Mouse (Mus musculus) MEL (cell line): ENCODE data around the gene Rhoh. TPM values are rescaled to one million over a fixed set of nuclear protein-coding genes. Genes with fewer than 3 reads are reported as not detected.

ENCODE experiments used
- DNase-seq: peaks from one replicate; pipeline ENCODE4 v3.0.0; 2011; ENCODE audit warnings: low read depth, low spot score
- H3K27ac ChIP-seq: 2 replicates; pipeline ENCODE4 v1.5.1; 2012; ENCODE audit warnings: low read depth, mild to moderate bottlenecking, control low read depth, low read length, moderate library complexity; ENCODE audit not compliant: control insufficient read depth
- H3K27me3 ChIP-seq, 2 experiments: fragments of 150-350 bp in 1 of 2; sonication (generic) in 1 of 2; 2 replicates each; pipeline ENCODE4 v1.6.1; 2012; ENCODE audit warnings: low read length in 2 of 2, mild to moderate bottlenecking in 2 of 2, improper control_type of control experiment in 1 of 2, moderate library complexity in 1 of 2; ENCODE audit not compliant: insufficient read depth in 2 of 2, control insufficient read depth in 1 of 2
- H3K36me3 ChIP-seq, 2 experiments: 2 replicates each; pipeline ENCODE4 v1.6.1; 2012 to 2014; ENCODE audit warnings: low read length in 2 of 2, improper control_type of control experiment in 1 of 2, inconsistent platforms in 1 of 2, mild to moderate bottlenecking in 1 of 2; ENCODE audit not compliant: insufficient read depth in 2 of 2, control insufficient read depth in 1 of 2
- H3K4me1 ChIP-seq, 2 experiments: fragments of 150-350 bp in 1 of 2; sonication (generic) in 1 of 2; 2 replicates each; pipeline ENCODE4 v1.6.1; 2012; ENCODE audit warnings: low read length in 2 of 2, improper control_type of control experiment in 1 of 2, mild to moderate bottlenecking in 1 of 2; ENCODE audit not compliant: insufficient read depth in 2 of 2, control insufficient read depth in 1 of 2
- H3K4me3 ChIP-seq, 2 experiments: fragments of 150-350 bp in 1 of 2; sonication (generic) in 1 of 2; 2 replicates each; pipeline ENCODE4 v1.5.1; 2012; ENCODE audit warnings: low read depth in 2 of 2, low read length in 2 of 2, mild to moderate bottlenecking in 2 of 2, moderate library complexity in 2 of 2, control low read depth in 1 of 2, improper control_type of control experiment in 1 of 2; ENCODE audit not compliant: control insufficient read depth in 1 of 2, insufficient read depth in 1 of 2
- H3K79me2 ChIP-seq: 2 replicates; pipeline ENCODE4 v1.6.1; 2012; ENCODE audit warnings: mild to moderate bottlenecking, low read length, moderate library complexity; ENCODE audit not compliant: control insufficient read depth, poor library complexity, insufficient read depth
- H3K9ac ChIP-seq: 2 replicates; pipeline ENCODE4 v1.6.1; 2012; ENCODE audit warnings: low read depth, mild to moderate bottlenecking, control low read depth, low read length, moderate library complexity; ENCODE audit not compliant: control insufficient read depth, poor library complexity, severe bottlenecking
- H3K9me3 ChIP-seq: fragments of 150-350 bp; sonication (generic); replicated peaks from 2 replicates; pipeline ENCODE4 v1.6.1; 2012; ENCODE audit warnings: mild to moderate bottlenecking, low read length, improper control_type of control experiment, moderate library complexity; ENCODE audit not compliant: insufficient read depth
- BHLHE40 ChIP-seq: IDR thresholded peaks from 2 replicates; pipeline ENCODE4 v1.6.1; 2012; ENCODE audit warnings: low read depth, mild to moderate bottlenecking, inconsistent platforms, low read length, improper control_type of control experiment, borderline replicate concordance
- CHD1 ChIP-seq: IDR thresholded peaks from 2 replicates; pipeline ENCODE4 v1.6.1; 2012; ENCODE audit warnings: low read depth, mild to moderate bottlenecking, inconsistent platforms, low read length, improper control_type of control experiment
- ELF1 ChIP-seq: IDR thresholded peaks from 2 replicates; pipeline ENCODE4 v1.6.1; 2014; ENCODE audit warnings: low read depth, mild to moderate bottlenecking, inconsistent platforms, low read length, improper control_type of control experiment, moderate library complexity
- GABPA ChIP-seq: IDR thresholded peaks from 2 replicates; pipeline ENCODE4 v1.6.1; 2012; ENCODE audit warnings: low read depth, mild to moderate bottlenecking, inconsistent platforms, low read length, improper control_type of control experiment, moderate library complexity
- JUND ChIP-seq: IDR thresholded peaks from 2 replicates; pipeline ENCODE4 v1.6.1; 2011; ENCODE audit warnings: low read depth, mild to moderate bottlenecking, improper control_type of control experiment, low read length
- KAT2A ChIP-seq: conservative IDR thresholded peaks from 2 replicates; pipeline ENCODE4 v1.6.1; 2012; ENCODE audit warnings: low read depth, low read length, improper control_type of control experiment, inconsistent platforms
- MAX ChIP-seq: IDR thresholded peaks from 2 replicates; pipeline ENCODE4 v1.6.1; 2011; ENCODE audit warnings: low read length, improper control_type of control experiment
- MAZ ChIP-seq: IDR thresholded peaks from 2 replicates; pipeline ENCODE4 v1.6.1; 2012; ENCODE audit warnings: low read depth, mild to moderate bottlenecking, inconsistent platforms, low read length, improper control_type of control experiment
- MEF2A ChIP-seq: IDR thresholded peaks from 2 replicates; pipeline ENCODE4 v1.6.1; 2014; ENCODE audit warnings: low read depth, mild to moderate bottlenecking, inconsistent platforms, low read length, improper control_type of control experiment; ENCODE audit not compliant: poor library complexity, insufficient replicate concordance, severe bottlenecking; ENCODE audit errors: extremely low read depth
- MYB ChIP-seq: IDR thresholded peaks from 2 replicates; pipeline ENCODE4 v1.6.1; 2011; ENCODE audit warnings: mild to moderate bottlenecking, low read depth, low read length, improper control_type of control experiment
- NELFE ChIP-seq: IDR thresholded peaks from 2 replicates; pipeline ENCODE4 v1.6.1; 2011; ENCODE audit warnings: low read depth, low read length, improper control_type of control experiment
- POLR2A ChIP-seq, 2 experiments: IDR thresholded peaks; 2 replicates each; pipeline ENCODE4 v1.6.1; 2011 to 2012; ENCODE audit warnings: low read length in 2 of 2, mild to moderate bottlenecking in 2 of 2, control low read depth in 1 of 2, improper control_type of control experiment in 1 of 2, low read depth in 1 of 2, moderate library complexity in 1 of 2; ENCODE audit not compliant: control insufficient read depth in 1 of 2, insufficient read depth in 1 of 2, poor library complexity in 1 of 2
- RAD21 ChIP-seq: IDR thresholded peaks from 2 replicates; pipeline ENCODE4 v1.6.1; 2011; ENCODE audit warnings: mild to moderate bottlenecking, low read depth, low read length, improper control_type of control experiment
- RCOR1 ChIP-seq: IDR thresholded peaks from 2 replicates; pipeline ENCODE4 v1.6.1; 2012; ENCODE audit warnings: low read depth, mild to moderate bottlenecking, inconsistent platforms, low read length, improper control_type of control experiment
- SMC3 ChIP-seq: IDR thresholded peaks from 2 replicates; pipeline ENCODE4 v1.6.1; 2011; ENCODE audit warnings: low read depth, low read length, improper control_type of control experiment
- TAL1 ChIP-seq: IDR thresholded peaks from 2 replicates; pipeline ENCODE4 v1.6.1; 2012; ENCODE audit warnings: mild to moderate bottlenecking, inconsistent platforms, low read length, moderate library complexity, mixed read lengths
- TBP ChIP-seq: IDR thresholded peaks from 2 replicates; pipeline ENCODE4 v1.8.0; 2011; ENCODE audit warnings: low read depth, low read length, improper control_type of control experiment
- USF2 ChIP-seq, 2 experiments: IDR thresholded peaks; 2 replicates each; pipeline ENCODE4 v1.6.1; 2011 to 2012; ENCODE audit warnings: improper control_type of control experiment in 2 of 2, low read length in 2 of 2, borderline replicate concordance in 1 of 2, inconsistent platforms in 1 of 2, low read depth in 1 of 2, mild to moderate bottlenecking in 1 of 2; ENCODE audit not compliant: insufficient read depth in 1 of 2
- ZC3H11A ChIP-seq: IDR thresholded peaks from 2 replicates; pipeline ENCODE4 v1.6.1; 2012; ENCODE audit warnings: low read depth, mild to moderate bottlenecking, inconsistent platforms, low read length, improper control_type of control experiment
- ZNF384 ChIP-seq: IDR thresholded peaks from 2 replicates; pipeline ENCODE4 v1.6.1; 2012; ENCODE audit warnings: low read depth, mild to moderate bottlenecking, inconsistent platforms, low read length, improper control_type of control experiment
- polyA plus RNA-seq, 2 experiments: library from polyadenylated mRNA; stranded (reverse) in 1 of 2; unstranded in 1 of 2; fragments of >175 nt in 1 of 2; fragments of >200 nt in 1 of 2; gene quantifications; 2 replicates each; pipeline versions ENCODE4 v1.2.1 to v1.2.4; 2012; ENCODE audit warnings: low replicate concordance in 2 of 2, low read depth in 1 of 2; ENCODE audit not compliant: insufficient read length in 2 of 2, insufficient read depth in 1 of 2, missing spikeins in 1 of 2
- total RNA-seq: library from RNA; depleted of rRNA; stranded (reverse); fragments of 300-350 nt; gene quantifications from 2 replicates; pipeline ENCODE4 v1.2.3, GENCODE M21; 2012

Gene Rhoh
- total and polyA plus RNA-seq, 3 experiments = 0.15 to 0.31 TPM; not detected in 1

GRCm38 (mm10) chr5:65827102-65827501, 33.9 kb upstream of the Rhoh start:
- Histone ChIP-seq H3K27ac (no peak overlapping the region), H3K36me3 (peaks cover 0 to 6% of the 10 kb centered on the region in 2 experiments; a peak in 2 of 4 replicates), H3K4me3 (no peak overlapping the region), H3K27me3 (no peaks in the 10 kb centered on the region), H3K9ac (no peak overlapping the region), H3K4me1 (peaks cover 0 to 5% of the 10 kb centered on the region in 2 experiments; a peak in 2 of 4 replicates)
- no peak for TF ChIP-seq ZC3H11A
- TF ChIP-seq, all 39 proteins: peak for 0
- DNase-seq = no peak
- Histone ChIP-seq H3K79me2 (no peaks in the 10 kb centered on the region), H3K9me3 (no peaks in the 10 kb centered on the region)

- no peak for TF ChIP-seq USF2 (IDR thresholded peaks at IDR 0.05; ENCODE audit: borderline replicate concordance in 1 of 2, insufficient read depth in 1 of 2, low read depth in 1 of 2, low read length in 2 of 2)
- TF ChIP-seq GABPA = no peak
- no peak for TF ChIP-seq CHD1
- no peak for TF ChIP-seq POLR2A (IDR thresholded peaks at IDR 0.05; ENCODE audit: control insufficient read depth in 1 of 2, insufficient read depth in 1 of 2, low read depth in 1 of 2, low read length in 2 of 2, poor library complexity in 1 of 2)
- TF ChIP-seq ELF1 = no peak
- no peak overlapping the region for H3K27ac ChIP-seq
- DNase-seq = no peak
- H3K4me1 ChIP-seq = peaks cover 0 to 11% of the 10 kb centered on the region in 2 experiments; a peak in 2 of 4 replicates
- no peak overlapping the region for H3K9ac ChIP-seq
- no peak overlapping the region for H3K4me3 ChIP-seq
- H3K9me3 ChIP-seq = no peaks in the 10 kb centered on the region
- no peaks in the 10 kb centered on the region for H3K79me2 ChIP-seq
- no peaks in the 10 kb centered on the region for H3K27me3 ChIP-seq
- peaks cover 0 to 11% of the 10 kb centered on the region in 2 experiments; a peak in 2 of 4 replicates for H3K36me3 ChIP-seq
Observed at GRCm38 (mm10) chr5:65828261-65828660, 32.8 kb upstream of the Rhoh start.

DNA sequence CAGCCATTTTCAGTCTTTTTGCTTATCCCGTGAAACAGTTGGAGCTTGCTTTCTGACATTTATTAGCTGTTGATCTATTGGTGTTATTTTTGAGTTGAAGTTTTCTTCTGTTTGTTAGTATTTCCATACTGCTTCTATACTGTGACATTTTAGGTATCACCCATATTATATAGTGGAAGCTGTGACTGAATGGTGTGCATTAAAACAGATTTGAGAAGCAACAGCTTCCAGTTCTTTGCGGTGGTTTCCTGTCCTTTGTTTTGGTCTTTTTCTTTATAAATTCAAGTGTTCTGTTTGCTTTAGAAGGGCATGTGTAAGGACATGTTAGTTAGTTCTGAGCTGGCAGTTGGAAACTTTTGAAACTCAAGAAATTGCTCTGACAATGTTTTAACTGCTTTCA, 32.0 kb upstream of the Rhoh start:
- peaks cover 0 to 11% of the 10 kb centered on the region in 2 experiments; a peak in 2 of 4 replicates for H3K4me1 ChIP-seq
- no peak for DNase-seq
- no peaks in the 10 kb centered on the region for H3K27me3 ChIP-seq
- H3K27ac ChIP-seq = no peak overlapping the region
- H3K79me2 ChIP-seq = no peaks in the 10 kb centered on the region
- no peak overlapping the region for H3K9ac ChIP-seq
- H3K36me3 ChIP-seq = peaks cover 0 to 11% of the 10 kb centered on the region in 2 experiments; a peak in 2 of 4 replicates
- no peaks in the 10 kb centered on the region for H3K9me3 ChIP-seq
- no peak overlapping the region for H3K4me3 ChIP-seq
- TF ChIP-seq JUND = no peak
- no peak for TF ChIP-seq RAD21
- TF ChIP-seq ZC3H11A = no peak
- TF ChIP-seq MAZ = no peak
- no peak for TF ChIP-seq MYB
- TF ChIP-seq POLR2A (IDR thresholded peaks at IDR 0.05; ENCODE audit: control insufficient read depth in 1 of 2, insufficient read depth in 1 of 2, low read depth in 1 of 2, low read length in 2 of 2, poor library complexity in 1 of 2) = no peak
- TF ChIP-seq TBP = no peak
- no peak for TF ChIP-seq MAX
- TF ChIP-seq MEF2A = no peak
- TF ChIP-seq RCOR1 = no peak
- no peak for TF ChIP-seq SMC3
- TF ChIP-seq BHLHE40 = no peak
- TF ChIP-seq CHD1 = no peak
- no peak for TF ChIP-seq KAT2A
- no peak for TF ChIP-seq ZNF384
- TF ChIP-seq NELFE = no peak
- no peak for TF ChIP-seq TAL1
